Mouse (Mus musculus) bone marrow, adult 2 months (tissue): ENCODE measurements at regions not wholly inside any gene's neighbourhood (a gene's known extent, or its start where the extent isn't known, plus 50 kb on each side); places are given as distances from the start of the nearest gene placed in this dataset.
"Not testable (repeated sequence)": the region's sequence is repeated elsewhere in the genome, so short reads cannot be mapped to it uniquely, and the experiment has no call there.

Experiments
- H3K27ac ChIP-seq: fragments of 200-500 bp; 2 replicates; pipeline ENCODE4 v1.5.1; 2012; ENCODE audit warnings: low read depth, mild to moderate bottlenecking, control low read depth, inconsistent platforms, low read length; ENCODE audit not compliant: control insufficient read depth, poor library complexity, insufficient read depth
- H3K4me1 ChIP-seq: fragments of 200-500 bp; 2 replicates; pipeline ENCODE4 v1.6.1; 2011; ENCODE audit warnings: low read length; ENCODE audit not compliant: control insufficient read depth, insufficient read depth
- H3K4me3 ChIP-seq: fragments of 200-500 bp; replicated peaks from 2 replicates; pipeline ENCODE3; 2011; ENCODE audit warnings: mild to moderate bottlenecking, low read depth, low read length, control low read depth; ENCODE audit not compliant: control insufficient read depth
- CTCF ChIP-seq: fragments of 200-500 bp; IDR thresholded peaks from 2 replicates; pipeline ENCODE4 v1.5.1; 2011; ENCODE audit warnings: low read length, control low read depth; ENCODE audit not compliant: control insufficient read depth, insufficient read depth
- POLR2A ChIP-seq: fragments of 200-500 bp; IDR thresholded peaks from 2 replicates; pipeline ENCODE4 v1.6.1; 2011; ENCODE audit warnings: low read depth, mild to moderate bottlenecking, control low read depth, low read length, borderline replicate concordance; ENCODE audit not compliant: control insufficient read depth
- WGBS: fragments of 180-500 bp; shearing (Covaris S2); methylation state at CpG from one replicate; pipeline ENCODE4 v1.1.7; 2018; 5-methylcytosine and 5-hydroxymethylcytosine counted together

GRCm38 (mm10) chr2:114723971-114724666, 69.4 kb upstream of the Dph6 start:
- no peak overlapping the region for H3K4me3 ChIP-seq
- TF ChIP-seq POLR2A (no peak), CTCF (no peak)
- H3K4me1 ChIP-seq, result no peaks in the 10 kb centered on the region
- WGBS, result 77% methylated on average over 6 of the region's 6 CpGs
- no peak overlapping the region for H3K27ac ChIP-seq

GRCm38 (mm10) chr2:114727197-114727596, 72.4 kb upstream of the Dph6 start:
- TF ChIP-seq POLR2A (no peak), CTCF (no peak)
- no peak overlapping the region for H3K27ac ChIP-seq
- WGBS, result 83% methylated on average over 1 of the region's 1 CpGs
- no peaks in the 10 kb centered on the region for H3K4me1 ChIP-seq
- no peak overlapping the region for H3K4me3 ChIP-seq

- no peaks in the 10 kb centered on the region for H3K4me1 ChIP-seq
- no peak for TF ChIP-seq POLR2A
- no peak overlapping the region for H3K27ac ChIP-seq
- H3K4me3 ChIP-seq, result no peak overlapping the region
- WGBS, result 39% methylated on average over 4 of the region's 4 CpGs
Observed at GRCm38 (mm10) chr2:114734861-114735569, 80.3 kb upstream of the Dph6 start.

- no peak for TF ChIP-seq POLR2A
- TF ChIP-seq CTCF, result no peak
- H3K4me3 ChIP-seq, result no peak overlapping the region
- 80% methylated on average over 11 of the region's 11 CpGs for WGBS
- H3K27ac ChIP-seq, result no peak overlapping the region
- H3K4me1 ChIP-seq, result no peaks in the 10 kb centered on the region
Observed at GRCm38 (mm10) chr2:114739421-114740212, 84.9 kb upstream of the Dph6 start.

- H3K4me1 ChIP-seq, result no peaks in the 10 kb centered on the region
- H3K27ac ChIP-seq, result no peak overlapping the region
- 72% methylated on average over 4 of the region's 4 CpGs for WGBS
- TF ChIP-seq POLR2A, result no peak
- TF ChIP-seq CTCF, result no peak
- no peak overlapping the region for H3K4me3 ChIP-seq
Observed at GRCm38 (mm10) chr2:114763276-114763675, 108.5 kb upstream of the Dph6 start.

- 81% methylated on average over 6 of the region's 6 CpGs for WGBS
- H3K27ac ChIP-seq, H3K4me1 ChIP-seq, H3K4me3 ChIP-seq: not testable (repeated sequence)
Observed at GRCm38 (mm10) chr2:114773723-114774122, 119.0 kb upstream of the Dph6 start.

GRCm38 (mm10) chr2:114774278-114774677, 119.5 kb upstream of the Dph6 start:
- Histone ChIP-seq H3K27ac (no peak overlapping the region), H3K4me3 (no peak overlapping the region), H3K4me1 (no peaks in the 10 kb centered on the region)
- 77% methylated on average over 3 of the region's 3 CpGs for WGBS
- TF ChIP-seq POLR2A (no peak), CTCF (no peak)

- Histone ChIP-seq H3K27ac (no peak overlapping the region), H3K4me1 (no peaks in the 10 kb centered on the region), H3K4me3 (no peak overlapping the region)
- TF ChIP-seq POLR2A, result no peak
- TF ChIP-seq CTCF, result no peak
- WGBS, result 73% methylated on average over 2 of the region's 2 CpGs
Observed at GRCm38 (mm10) chr2:114775532-114775931, 120.8 kb upstream of the Dph6 start.
